Mouse (Mus musculus) neural tube, embryonic 14.5 days (tissue): ENCODE data around the gene Ercc2. TPM values are rescaled to one million over a fixed set of nuclear protein-coding genes. Genes with fewer than 3 reads are reported as not detected.

ENCODE experiments used
- ATAC-seq: fragments of 200-750 bp; cut with Nextera tagmentation; 2 replicates; pipeline ENCODE4 v1.8.0; 2017; ENCODE audit warnings: low read depth, mild to moderate bottlenecking, moderate TSS enrichment, moderate library complexity
- H3K27ac ChIP-seq: fragments of 300-500 bp; sonication (generic); 2 replicates; pipeline ENCODE4 v1.5.1; 2014; ENCODE audit warnings: low read depth, mild to moderate bottlenecking, control low read depth, low read length, moderate library complexity, mixed read lengths
- H3K27me3 ChIP-seq: fragments of 300-500 bp; sonication (generic); 2 replicates; pipeline ENCODE4 v1.6.1; 2014; ENCODE audit warnings: low read length; ENCODE audit not compliant: control insufficient read depth, insufficient read depth
- H3K36me3 ChIP-seq: fragments of 300-500 bp; sonication (generic); 2 replicates; pipeline ENCODE4 v1.6.1; 2014; ENCODE audit warnings: low read length, mixed read lengths; ENCODE audit not compliant: control insufficient read depth, insufficient read depth
- H3K4me1 ChIP-seq: fragments of 300-500 bp; sonication (generic); 2 replicates; pipeline ENCODE4 v1.6.1; 2014; ENCODE audit warnings: low read length; ENCODE audit not compliant: control insufficient read depth, insufficient read depth
- H3K4me2 ChIP-seq: fragments of 300-500 bp; sonication (generic); 2 replicates; pipeline ENCODE4 v1.6.1; 2014; ENCODE audit warnings: mild to moderate bottlenecking, low read depth, low read length, control low read depth
- H3K4me3 ChIP-seq: fragments of 300-500 bp; sonication (generic); 2 replicates; pipeline ENCODE4 v1.5.1; 2014; ENCODE audit warnings: low read depth, low read length, control low read depth, mixed read lengths
- H3K9ac ChIP-seq: fragments of 300-500 bp; sonication (generic); replicated peaks from 2 replicates; pipeline ENCODE4 v1.6.1; 2014; ENCODE audit warnings: low read depth, mild to moderate bottlenecking, control low read depth, low read length, mixed read lengths
- H3K9me3 ChIP-seq: fragments of 300-500 bp; sonication (generic); 2 replicates; pipeline ENCODE4 v1.6.1; 2016; ENCODE audit warnings: low read length; ENCODE audit not compliant: control insufficient read depth
- WGBS: fragments of 180-500 bp; shearing (Covaris S2); extraction: QIAGEN DNeasy Blood & Tissue Kit; methylation state at CpG from one replicate; pipeline ENCODE4 v1.1.7; 2014; 5-methylcytosine and 5-hydroxymethylcytosine counted together
- polyA plus RNA-seq: library from polyadenylated mRNA; unstranded; fragments of >200 nt; fragmentation: Nextera tagmentation; extraction: Ambion mirVana; gene quantifications from 2 replicates; pipeline ENCODE4 v1.2.1, GENCODE M21; 2014

Ercc2 gene
- 11.4 TPM in 2 replicates for polyA plus RNA-seq

GRCm38 (mm10) chr7:19381377-19382165, at the start of gene Ercc2:
Gene Ercc2 (plus strand): TSS chr7:19382010.
- H3K4me2 ChIP-seq = peak within 1 kb of the TSS; percentile 56
- peak within 1 kb of the TSS; percentile 78 for H3K9ac ChIP-seq
- no peaks in the 10 kb centered on the region for H3K27me3 ChIP-seq
- peak within 1 kb of the TSS; percentile 84 for H3K4me3 ChIP-seq
- H3K4me1 ChIP-seq = no peaks in the 10 kb centered on the region
- peaks cover 13% of the 10 kb centered on the region for H3K36me3 ChIP-seq
- no peaks in the 10 kb centered on the region for H3K9me3 ChIP-seq
- H3K27ac ChIP-seq = no peak within 1 kb of the TSS
- ATAC-seq = peak; percentile 97
- WGBS = 8% methylated on average over 35 of the region's 48 CpGs

GRCm38 (mm10) chr7:19332709-19333352, 49.0 kb upstream of the Ercc2 start:
- peak overlapping the region; percentile 78 for H3K27ac ChIP-seq
- peak; percentile 50 for ATAC-seq
- no peaks in the 10 kb centered on the region for H3K27me3 ChIP-seq
- H3K9ac ChIP-seq = peak overlapping the region; percentile 92
- peak overlapping the region; percentile 61 for H3K4me3 ChIP-seq
- peaks cover 4% of the 10 kb centered on the region for H3K4me1 ChIP-seq
- peak overlapping the region; percentile 69 for H3K4me2 ChIP-seq
- no peaks in the 10 kb centered on the region for H3K9me3 ChIP-seq
- under 1% methylated on average over 52 of the region's 52 CpGs for WGBS
- no peaks in the 10 kb centered on the region for H3K36me3 ChIP-seq

GRCm38 (mm10) chr7:19335583-19335982, 46.2 kb upstream of the Ercc2 start:
- no peak overlapping the region for H3K4me3 ChIP-seq
- no peak overlapping the region for H3K9ac ChIP-seq
- no peak overlapping the region for H3K27ac ChIP-seq
- no peak overlapping the region for H3K4me2 ChIP-seq
- no peaks in the 10 kb centered on the region for H3K27me3 ChIP-seq
- ATAC-seq = no peak
- H3K36me3 ChIP-seq = no peaks in the 10 kb centered on the region
- no peaks in the 10 kb centered on the region for H3K9me3 ChIP-seq
- H3K4me1 ChIP-seq = peaks cover 4% of the 10 kb centered on the region
- 39% methylated on average over 3 of the region's 3 CpGs for WGBS

GRCm38 (mm10) chr7:19337122-19337521, 44.7 kb upstream of the Ercc2 start:
- Histone ChIP-seq H3K36me3 (no peaks in the 10 kb centered on the region), H3K27ac (no peak overlapping the region), H3K9me3 (no peaks in the 10 kb centered on the region), H3K27me3 (peaks cover 6% of the 10 kb centered on the region), H3K9ac (no peak overlapping the region), H3K4me2 (no peak overlapping the region), H3K4me3 (no peak overlapping the region), H3K4me1 (peaks cover 12% of the 10 kb centered on the region)
- WGBS = 59% methylated on average over 10 of the region's 10 CpGs
- no peak for ATAC-seq

- Histone ChIP-seq H3K36me3 (no peaks in the 10 kb centered on the region), H3K27ac (no peak overlapping the region), H3K4me1 (peaks cover 16% of the 10 kb centered on the region), H3K4me3 (no peak overlapping the region), H3K4me2 (no peak overlapping the region), H3K9ac (no peak overlapping the region), H3K27me3 (peaks cover 6% of the 10 kb centered on the region), H3K9me3 (no peaks in the 10 kb centered on the region)
- no peak for ATAC-seq
- WGBS = 59% methylated on average over 2 of the region's 2 CpGs
Measured at GRCm38 (mm10) chr7:19338060-19338459, 43.8 kb upstream of the Ercc2 start.

- H3K4me3 ChIP-seq = no peak overlapping the region
- H3K36me3 ChIP-seq = no peaks in the 10 kb centered on the region
- no peak for ATAC-seq
- H3K9me3 ChIP-seq = no peaks in the 10 kb centered on the region
- WGBS = 81% methylated on average over 7 of the region's 7 CpGs
- no peak overlapping the region for H3K9ac ChIP-seq
- H3K27me3 ChIP-seq = peaks cover 6% of the 10 kb centered on the region
- H3K4me1 ChIP-seq = peaks cover 14% of the 10 kb centered on the region
- H3K4me2 ChIP-seq = no peak overlapping the region
- no peak overlapping the region for H3K27ac ChIP-seq
Measured at GRCm38 (mm10) chr7:19338596-19338995, 43.2 kb upstream of the Ercc2 start.

GRCm38 (mm10) chr7:19341250-19341649, 40.6 kb upstream of the Ercc2 start:
- no peaks in the 10 kb centered on the region for H3K9me3 ChIP-seq
- H3K27ac ChIP-seq = no peak overlapping the region
- no peaks in the 10 kb centered on the region for H3K36me3 ChIP-seq
- no peak overlapping the region for H3K4me3 ChIP-seq
- no peak for ATAC-seq
- H3K9ac ChIP-seq = no peak overlapping the region
- peak overlapping the region; percentile 91 for H3K4me2 ChIP-seq
- H3K27me3 ChIP-seq = peaks cover 6% of the 10 kb centered on the region
- 17% methylated on average over 10 of the region's 10 CpGs for WGBS
- peaks cover 24% of the 10 kb centered on the region; the same call in 1 of the 2 replicates for H3K4me1 ChIP-seq

GRCm38 (mm10) chr7:19341761-19342409, 39.9 kb upstream of the Ercc2 start:
- Histone ChIP-seq H3K9ac (peak overlapping the region; percentile 34; the same call in 1 of the 2 replicates), H3K4me2 (peak overlapping the region; percentile 91), H3K27me3 (peaks cover 6% of the 10 kb centered on the region), H3K4me3 (peak overlapping the region; percentile 37), H3K9me3 (no peaks in the 10 kb centered on the region), H3K27ac (no peak overlapping the region), H3K36me3 (no peaks in the 10 kb centered on the region), H3K4me1 (peaks cover 28% of the 10 kb centered on the region; the same call in 1 of the 2 replicates)
- no peak for ATAC-seq
- WGBS = 1% methylated on average over 41 of the region's 41 CpGs
